Mouse (Mus musculus) liver, embryonic 13.5 days (tissue): ENCODE results near the gene Nabp1. TPM values are rescaled to one million over a fixed set of nuclear protein-coding genes. Genes with fewer than 3 reads are reported as not detected.
"Not testable (repeated sequence)": the region's sequence is repeated elsewhere in the genome, so short reads cannot be mapped to it uniquely, and the experiment has no call there.

Source experiments
- ATAC-seq: fragments of 200-750 bp; cut with Nextera tagmentation; 2 replicates; pipeline ENCODE4 v1.8.0; 2017; ENCODE audit warnings: low read depth, mild to moderate bottlenecking, moderate number of reproducible peaks, moderate library complexity
- DNase-seq: peaks from one replicate; pipeline ENCODE4 v3.0.0; 2022
- H3K27ac ChIP-seq: fragments of 300-500 bp; sonication (generic); 2 replicates; pipeline ENCODE4 v1.5.1; 2015; ENCODE audit warnings: moderate library complexity, mild to moderate bottlenecking, inconsistent platforms
- H3K27me3 ChIP-seq: fragments of 300-500 bp; sonication (generic); 2 replicates; pipeline ENCODE4 v1.6.1; 2015; ENCODE audit warnings: mild to moderate bottlenecking, inconsistent platforms
- H3K36me3 ChIP-seq: fragments of 300-500 bp; sonication (generic); 2 replicates; pipeline ENCODE4 v1.6.1; 2015; ENCODE audit warnings: mild to moderate bottlenecking, inconsistent platforms
- H3K4me1 ChIP-seq: fragments of 300-500 bp; sonication (generic); replicated peaks from 2 replicates; pipeline ENCODE4 v1.6.1; 2015; ENCODE audit warnings: inconsistent platforms
- H3K4me2 ChIP-seq: fragments of 300-500 bp; sonication (generic); 2 replicates; pipeline ENCODE4 v1.6.1; 2015; ENCODE audit warnings: inconsistent platforms, mild to moderate bottlenecking, moderate library complexity
- H3K4me3 ChIP-seq: fragments of 300-500 bp; sonication (generic); replicated peaks from 2 replicates; pipeline ENCODE4 v1.5.1; 2015; ENCODE audit warnings: mild to moderate bottlenecking, inconsistent platforms
- H3K9ac ChIP-seq: fragments of 300-500 bp; sonication (generic); 2 replicates; pipeline ENCODE4 v1.6.1; 2015; ENCODE audit warnings: mild to moderate bottlenecking, inconsistent platforms
- H3K9me3 ChIP-seq: fragments of 300-500 bp; sonication (generic); replicated peaks from 2 replicates; pipeline ENCODE4 v1.6.1; 2016; ENCODE audit warnings: inconsistent platforms
- WGBS: fragments of 180-500 bp; shearing (Covaris S2); methylation state at CpG from one replicate; pipeline ENCODE4 v1.1.7; 2015; ENCODE audit not compliant: insufficient replicate concordance; 5-methylcytosine and 5-hydroxymethylcytosine counted together
- polyA plus RNA-seq: library from polyadenylated mRNA; unstranded; fragments of >200 nt; fragmentation: Nextera tagmentation; extraction: Ambion mirVana; gene quantifications from 2 replicates; pipeline ENCODE4 v1.2.1, GENCODE M21; 2015

The Nabp1 gene
- polyA plus RNA-seq, 1 experiment from 2014 or later = 4.5 TPM

DNA sequence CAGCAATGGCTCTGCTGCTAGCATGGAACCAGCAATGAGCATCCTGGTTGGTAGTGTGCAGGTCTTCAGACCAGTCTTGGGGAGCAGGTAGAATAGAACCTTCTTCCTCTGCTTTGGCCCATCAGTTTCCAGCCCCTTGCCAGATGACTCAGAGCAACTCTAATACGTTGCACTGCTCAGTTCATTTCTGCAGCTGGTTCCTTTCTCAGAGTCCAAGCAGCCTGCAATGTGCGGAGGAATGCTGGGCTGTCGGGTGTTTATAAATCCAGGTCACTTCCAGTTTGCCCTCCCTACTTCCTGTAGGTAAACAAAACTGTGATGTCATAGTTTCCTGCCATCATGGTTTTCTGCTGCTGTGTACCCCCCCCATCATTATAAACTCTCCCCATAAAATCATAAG, 21.0 kb downstream of the Nabp1 start:
- 48% methylated on average over 3 of the region's 3 CpGs for WGBS
- Histone ChIP-seq H3K27me3 (no peaks in the 10 kb centered on the region), H3K9ac (no peak overlapping the region), H3K27ac (no peak overlapping the region), H3K4me3 (no peak overlapping the region), H3K4me1 (no peaks in the 10 kb centered on the region), H3K9me3 (no peaks in the 10 kb centered on the region), H3K36me3 (no peaks in the 10 kb centered on the region), H3K4me2 (no peak overlapping the region)
- DNase-seq = no peak
- no peak for ATAC-seq

DNA sequence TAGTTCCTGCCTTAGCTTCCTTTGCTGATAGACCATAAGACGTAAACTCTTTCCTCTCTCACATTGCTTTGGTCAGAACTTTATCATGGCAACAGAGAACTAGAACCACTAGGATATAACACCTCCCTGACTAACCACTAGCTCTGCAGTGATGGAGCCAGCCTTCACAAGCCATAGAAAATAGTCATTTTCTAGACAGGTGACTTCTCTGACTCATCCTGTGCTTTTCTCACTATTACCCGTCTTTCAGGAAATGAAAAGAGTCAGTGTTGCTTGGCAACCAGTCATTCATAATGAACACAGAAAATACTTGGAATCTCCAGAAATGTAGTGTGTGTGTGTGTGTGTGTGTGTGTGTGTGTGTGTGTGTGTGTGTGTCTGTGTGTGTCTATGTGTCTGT, 29.4 kb downstream of the Nabp1 start:
- H3K4me1 ChIP-seq = no peaks in the 10 kb centered on the region
- no peak overlapping the region for H3K4me3 ChIP-seq
- no peak overlapping the region for H3K4me2 ChIP-seq
- no peak for DNase-seq
- no peaks in the 10 kb centered on the region for H3K27me3 ChIP-seq
- 51% methylated on average over 2 of the region's 2 CpGs for WGBS
- no peak for ATAC-seq
- no peak overlapping the region for H3K27ac ChIP-seq
- no peak overlapping the region for H3K9ac ChIP-seq
- H3K36me3 ChIP-seq = no peaks in the 10 kb centered on the region
- no peaks in the 10 kb centered on the region for H3K9me3 ChIP-seq

DNA sequence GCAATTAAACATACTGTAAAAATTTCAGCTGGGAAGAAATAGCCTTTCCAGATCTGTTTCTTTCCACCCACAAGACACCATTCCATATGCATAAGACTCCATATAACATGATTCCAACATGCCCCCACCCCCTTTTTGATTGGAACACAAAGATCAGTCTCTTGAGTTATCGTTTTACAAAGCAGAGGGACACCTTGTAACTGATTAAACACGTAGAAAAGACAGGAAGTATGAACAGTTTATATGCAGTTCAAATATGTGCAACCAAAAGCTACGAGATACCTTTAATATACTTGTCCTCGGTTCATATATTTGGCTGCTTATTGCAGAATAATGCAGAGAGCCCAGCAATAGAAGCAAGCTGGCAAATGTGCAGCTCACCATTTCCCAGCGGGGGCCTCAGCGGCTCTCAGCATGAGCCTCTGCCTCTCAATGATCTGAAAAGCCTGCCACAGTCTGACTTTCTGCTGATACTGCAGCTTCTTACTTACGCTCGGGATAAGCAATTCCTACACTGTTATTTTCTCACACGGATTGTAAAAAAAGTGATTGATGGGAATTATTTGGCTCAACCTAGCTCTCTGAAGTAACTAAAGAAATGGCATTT, 32.3 kb downstream of the Nabp1 start:
- Histone ChIP-seq H3K9me3 (no peaks in the 10 kb centered on the region), H3K9ac (no peak overlapping the region), H3K4me2 (no peak overlapping the region), H3K36me3 (no peaks in the 10 kb centered on the region), H3K4me1 (no peaks in the 10 kb centered on the region), H3K4me3 (no peak overlapping the region), H3K27me3 (no peaks in the 10 kb centered on the region), H3K27ac (no peak overlapping the region)
- no peak for ATAC-seq
- 56% methylated on average over 9 of the region's 9 CpGs for WGBS
- no peak for DNase-seq

DNA sequence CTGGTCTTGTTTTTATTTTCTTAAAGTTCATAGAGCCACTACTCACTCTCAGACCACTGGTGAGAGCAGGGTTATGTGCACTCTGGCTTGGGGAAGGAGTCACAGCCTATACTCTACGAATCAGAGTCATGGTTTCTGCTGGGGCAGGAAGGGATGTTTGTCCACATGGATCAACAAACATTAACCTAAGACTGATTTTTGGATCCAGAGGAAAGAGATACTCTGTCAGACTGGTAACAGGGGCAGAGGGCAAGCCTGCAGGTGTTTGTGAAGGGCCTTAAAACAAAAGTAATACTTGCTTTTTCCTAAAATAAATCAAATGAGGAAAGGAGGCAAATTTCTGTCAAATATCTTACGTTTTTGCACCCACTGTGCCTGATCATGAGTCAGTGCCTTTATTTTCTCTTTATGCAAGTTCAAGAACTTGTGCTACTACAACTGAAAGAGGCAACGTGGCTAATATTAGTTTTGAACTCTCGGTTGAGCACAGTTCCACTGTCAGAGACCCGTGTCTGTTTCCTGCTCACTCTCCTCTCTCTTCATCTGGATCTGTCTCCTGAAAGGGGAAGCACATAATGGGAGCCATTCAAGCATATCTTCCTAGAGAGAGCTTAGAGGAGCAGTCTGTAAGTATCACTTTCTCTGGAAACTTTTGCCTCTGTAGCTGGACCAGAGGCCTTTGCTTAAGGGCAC, 32.9 kb downstream of the Nabp1 start:
- Histone ChIP-seq H3K27ac (no peak overlapping the region), H3K36me3 (no peaks in the 10 kb centered on the region), H3K4me3 (no peak overlapping the region), H3K27me3 (no peaks in the 10 kb centered on the region), H3K4me1 (no peaks in the 10 kb centered on the region), H3K9me3 (no peaks in the 10 kb centered on the region), H3K9ac (no peak overlapping the region), H3K4me2 (no peak overlapping the region)
- 40% methylated on average over 5 of the region's 5 CpGs for WGBS
- DNase-seq (no peak), ATAC-seq (no peak)

DNA sequence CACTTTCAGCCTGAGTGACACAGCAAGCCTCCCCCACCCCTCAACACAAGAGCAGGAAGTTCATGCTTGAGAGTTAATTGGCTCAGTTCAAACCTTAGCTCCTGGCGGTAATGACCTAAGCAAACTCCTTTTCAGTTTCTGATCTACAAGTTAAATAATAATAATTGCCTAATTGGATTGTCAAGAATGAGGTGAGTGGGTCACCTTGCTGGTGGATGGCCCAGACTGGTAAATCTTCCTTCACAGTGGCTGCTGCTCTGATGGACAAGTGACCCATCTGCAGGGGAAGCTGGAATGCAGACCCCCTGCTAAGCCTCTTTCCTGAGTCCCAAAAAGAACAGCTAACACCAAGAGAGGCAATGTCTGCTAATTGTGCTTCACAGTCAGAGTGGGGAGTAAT, 48.5 kb downstream of the Nabp1 start:
- Histone ChIP-seq H3K4me3 (no peak overlapping the region), H3K9me3 (no peaks in the 10 kb centered on the region), H3K27me3 (no peaks in the 10 kb centered on the region), H3K4me1 (no peaks in the 10 kb centered on the region), H3K27ac (no peak overlapping the region), H3K9ac (no peak overlapping the region), H3K4me2 (no peak overlapping the region), H3K36me3 (no peaks in the 10 kb centered on the region)
- DNase-seq (no peak), ATAC-seq (no peak)
- WGBS = 24% methylated on average over 1 of the region's 1 CpGs

DNA sequence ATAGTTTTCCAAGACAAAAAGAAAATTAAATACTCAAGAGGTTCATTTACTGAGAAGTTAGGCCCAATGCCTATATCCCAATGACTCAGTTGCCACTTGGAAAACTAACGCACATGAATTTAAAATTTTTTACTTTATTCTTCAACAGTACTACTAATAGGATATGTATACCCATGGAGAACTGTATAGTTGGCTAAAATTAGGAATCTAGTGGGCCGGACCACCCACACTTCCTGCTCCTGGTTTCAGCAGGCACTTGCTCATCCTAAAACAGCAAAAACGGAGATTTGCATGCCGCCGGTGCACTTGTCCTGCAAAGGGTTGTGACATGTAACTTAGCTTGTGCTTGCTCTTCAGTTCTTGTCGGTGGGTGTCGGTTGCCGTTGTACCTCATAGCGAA, 51.9 kb downstream of the Nabp1 start:
- Histone ChIP-seq H3K4me1 (no peaks in the 10 kb centered on the region), H3K27me3 (no peaks in the 10 kb centered on the region), H3K36me3 (no peaks in the 10 kb centered on the region), H3K9ac (no peak overlapping the region), H3K4me2 (no peak overlapping the region), H3K4me3 (no peak overlapping the region), H3K9me3 (no peaks in the 10 kb centered on the region), H3K27ac (no peak overlapping the region)
- 85% methylated on average over 9 of the region's 9 CpGs for WGBS
- ATAC-seq = no peak
- no peak for DNase-seq

DNA sequence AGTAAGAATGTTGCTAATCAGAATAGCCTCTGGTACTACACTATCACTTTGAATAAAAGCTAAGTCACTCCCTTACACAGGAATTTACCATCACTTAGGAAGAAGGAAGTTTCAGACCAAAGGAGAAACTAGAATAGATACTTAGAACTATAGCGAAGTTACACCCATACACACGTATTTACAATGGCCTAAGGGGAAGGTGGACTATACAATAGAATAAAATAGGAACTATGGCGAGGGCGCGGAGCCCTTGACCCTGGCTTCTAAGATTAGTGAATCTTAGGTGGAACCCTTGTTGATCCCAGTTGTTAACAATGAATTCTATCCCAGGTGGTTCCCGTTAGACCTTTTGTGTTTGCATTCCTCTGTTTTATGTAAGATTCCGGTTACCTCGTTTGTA, 57.2 kb downstream of the Nabp1 start:
- not testable (repeated sequence) for H3K4me2 ChIP-seq, DNase-seq, H3K9ac ChIP-seq, H3K27ac ChIP-seq, H3K27me3 ChIP-seq, ATAC-seq, H3K36me3 ChIP-seq, H3K4me3 ChIP-seq, H3K9me3 ChIP-seq, H3K4me1 ChIP-seq
- WGBS = 78% methylated on average over 8 of the region's 8 CpGs

DNA sequence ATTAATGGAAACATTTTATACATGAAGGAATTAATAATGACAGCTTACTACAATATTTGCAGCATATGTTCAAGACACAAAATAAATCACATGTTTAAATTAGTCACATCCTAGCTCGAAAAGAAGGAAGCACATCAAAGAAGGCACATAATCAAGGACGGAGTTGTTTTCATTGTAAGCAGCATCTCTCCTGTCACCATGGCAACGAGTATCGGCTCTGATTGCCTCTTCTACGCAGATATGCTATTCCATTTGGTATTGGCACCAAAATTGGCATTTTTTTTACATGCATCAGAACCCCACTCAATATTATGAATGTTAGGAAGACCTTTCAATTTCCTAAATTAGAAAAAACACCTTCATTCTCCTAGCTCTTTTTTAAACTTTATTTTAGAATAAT, 59.5 kb downstream of the Nabp1 start:
- DNase-seq (no peak), ATAC-seq (no peak)
- no peak overlapping the region for H3K27ac ChIP-seq
- 56% methylated on average over 5 of the region's 5 CpGs for WGBS
- H3K36me3 ChIP-seq = no peaks in the 10 kb centered on the region
- H3K27me3 ChIP-seq = no peaks in the 10 kb centered on the region
- no peak overlapping the region for H3K9ac ChIP-seq
- H3K4me3 ChIP-seq = no peak overlapping the region
- H3K4me2 ChIP-seq = no peak overlapping the region
- no peaks in the 10 kb centered on the region for H3K9me3 ChIP-seq
- no peaks in the 10 kb centered on the region for H3K4me1 ChIP-seq

Other genes with a start within 250 kb of the Nabp1 start
- gene Cavin2, start 189.3 kb downstream of the Nabp1 start, polyA plus RNA-seq = 23.5 and 29.9 TPM in 2 replicates